Mouse (Mus musculus): ENCODE results near the gene Ttc41.

DNA sequence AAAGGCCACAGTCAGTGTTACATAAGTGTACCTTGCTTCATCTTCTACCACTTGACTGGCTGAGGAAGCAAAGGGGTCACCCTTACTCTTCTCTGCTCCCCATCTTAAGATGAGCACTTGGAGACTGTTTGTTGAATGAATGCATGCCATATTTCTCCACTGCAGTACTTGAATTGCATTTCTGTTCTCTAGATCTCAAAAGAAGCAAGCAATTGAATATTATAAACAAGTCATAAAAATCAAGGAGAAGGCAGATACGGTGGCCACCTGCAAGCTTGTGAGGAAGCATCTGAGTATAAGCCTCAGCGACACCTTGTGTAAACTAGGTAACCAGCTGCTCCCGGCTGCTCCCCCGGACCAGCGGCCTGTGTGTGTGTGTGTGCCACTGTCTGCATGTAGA lies 58.1 kb downstream of the Ttc41 start, which contains the start of gene Gm49358:
- TF ChIP-seq FLI1 (IDR thresholded peaks at IDR 0.05; ENCODE audit: low read length) (no peak), GATA1 (IDR thresholded peaks at IDR 0.05; ENCODE audit: borderline replicate concordance, low read length) (no peak)
